Mouse (Mus musculus): ENCODE measurements around the gene Slc25a40.

DNA sequence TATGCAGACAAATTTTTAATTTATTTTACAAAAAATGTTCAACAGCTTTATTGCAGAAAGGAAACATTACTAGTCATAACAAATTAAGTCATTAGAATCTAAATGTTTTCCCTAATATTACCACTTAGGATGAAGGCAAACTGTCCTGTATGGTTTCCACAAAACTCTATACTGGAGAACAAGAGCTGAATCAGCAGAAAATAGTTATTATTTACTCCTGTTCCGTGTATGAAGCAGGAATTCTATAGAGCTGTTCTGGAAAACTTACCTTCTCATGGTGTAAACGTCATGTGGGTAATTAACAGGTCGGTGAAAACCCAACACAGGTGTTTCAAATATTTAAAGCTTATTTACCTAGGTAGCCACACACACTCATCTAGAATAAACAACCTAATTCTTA, 1.2 kb upstream of the Slc25a40 start:
- no peak for TF ChIP-seq FOSL1 (IDR thresholded peaks at IDR 0.05; ENCODE audit: insufficient read depth, low read length, poor library complexity, severe bottlenecking)
- no peak for TF ChIP-seq CTCF (IDR thresholded peaks at IDR 0.05; ENCODE audit: control insufficient read depth, insufficient read depth, insufficient read length)
- no peak for TF ChIP-seq MYOG (IDR thresholded peaks at IDR 0.05; ENCODE audit: control insufficient read depth, extremely low read depth, insufficient read length)
- TF ChIP-seq MYOD1 (IDR thresholded peaks at IDR 0.05; ENCODE audit: control insufficient read depth, insufficient read length, low read depth) = no peak
- TF ChIP-seq MAX (IDR thresholded peaks at IDR 0.05) = no peak
